Mouse (Mus musculus) right cerebral cortex, adult 18-20 months (tissue): ENCODE data around the gene Ncoa4.
"Not testable (repeated sequence)": the region's sequence is repeated elsewhere in the genome, so short reads cannot be mapped to it uniquely, and the experiment has no call there.

Experiments
- DNase-seq: peaks from one replicate; pipeline ENCODE4 v3.0.0; 2022; ENCODE audit warnings: mixed read lengths

The Ncoa4 gene

GRCm38 (mm10) chr14:32161090-32161885, 1.6 kb downstream of the Ncoa4 start:
- DNase-seq, result no peak

- DNase-seq, result no peak
Measured at GRCm38 (mm10) chr14:32162231-32162630, 2.6 kb downstream of the Ncoa4 start.

GRCm38 (mm10) chr14:32163203-32163888, 3.7 kb downstream of the Ncoa4 start:
- no peak for DNase-seq

GRCm38 (mm10) chr14:32164173-32165051, 4.7 kb downstream of the Ncoa4 start:
- DNase-seq, result no peak

- peak; percentile 44 for DNase-seq
Measured at GRCm38 (mm10) chr14:32165278-32166061, 5.8 kb downstream of the Ncoa4 start.

GRCm38 (mm10) chr14:32166062-32166441, 6.4 kb downstream of the Ncoa4 start:
- DNase-seq, result no peak

GRCm38 (mm10) chr14:32166840-32167239, 7.2 kb downstream of the Ncoa4 start:
- DNase-seq, result no peak

- no peak for DNase-seq
Measured at GRCm38 (mm10) chr14:32167326-32167725, 7.7 kb downstream of the Ncoa4 start.

GRCm38 (mm10) chr14:32168653-32169231, 9.1 kb downstream of the Ncoa4 start:
- no peak for DNase-seq

GRCm38 (mm10) chr14:32170137-32170536, 10.5 kb downstream of the Ncoa4 start:
- no peak for DNase-seq

GRCm38 (mm10) chr14:32175310-32175709, 15.6 kb downstream of the Ncoa4 start:
- DNase-seq, result peak; percentile 15

- DNase-seq, result not testable (repeated sequence)
Measured at GRCm38 (mm10) chr14:32176590-32176989, 16.9 kb downstream of the Ncoa4 start.

- DNase-seq, result no peak
Measured at GRCm38 (mm10) chr14:32179393-32180195, 19.9 kb downstream of the Ncoa4 start.

GRCm38 (mm10) chr14:32180861-32181260, 21.2 kb downstream of the Ncoa4 start:
- no peak for DNase-seq

GRCm38 (mm10) chr14:32183846-32184245, 24.2 kb downstream of the Ncoa4 start:
- no peak for DNase-seq

- no peak for DNase-seq
Measured at GRCm38 (mm10) chr14:32190627-32191391, 31.1 kb downstream of the Ncoa4 start.

GRCm38 (mm10) chr14:32191926-32192325, 32.3 kb downstream of the Ncoa4 start:
- no peak for DNase-seq

GRCm38 (mm10) chr14:32192437-32192836, 32.8 kb downstream of the Ncoa4 start:
- peak; percentile 13 for DNase-seq

- DNase-seq, result not testable (repeated sequence)
Measured at GRCm38 (mm10) chr14:32193557-32193956, 33.9 kb downstream of the Ncoa4 start.

- DNase-seq, result no peak
Measured at GRCm38 (mm10) chr14:32201354-32201753, 41.7 kb downstream of the Ncoa4 start.
